Mouse (Mus musculus) kidney, postnatal 0 days (tissue): Measurements from ENCODE around the gene Bbs4. TPM values are rescaled to one million over a fixed set of nuclear protein-coding genes. Genes with fewer than 3 reads are reported as not detected.

Experiments used
- ATAC-seq: fragments of 200-750 bp; cut with Nextera tagmentation; replicated peaks from 2 replicates; pipeline ENCODE4 v1.8.0; 2017; ENCODE audit warnings: low read depth, moderate number of reproducible peaks, moderate TSS enrichment, moderate library complexity; ENCODE audit not compliant: low FRiP score
- DNase-seq: peaks from one replicate; pipeline ENCODE4 v3.0.0-alpha.2; 2016; ENCODE audit warnings: low spot score
- H3K27ac ChIP-seq: fragments of 300-500 bp; sonication (generic); 2 replicates; pipeline ENCODE4 v1.5.1; 2014; ENCODE audit warnings: mild to moderate bottlenecking
- H3K27me3 ChIP-seq: fragments of 300-500 bp; sonication (generic); 2 replicates; pipeline ENCODE4 v1.6.1; 2014; ENCODE audit warnings: low read length, mixed read lengths; ENCODE audit not compliant: insufficient read depth
- H3K36me3 ChIP-seq: fragments of 300-500 bp; sonication (generic); 2 replicates; pipeline ENCODE4 v1.6.1; 2014; ENCODE audit warnings: low read length, mixed read lengths; ENCODE audit not compliant: insufficient read depth
- H3K4me1 ChIP-seq: fragments of 300-500 bp; sonication (generic); replicated peaks from 2 replicates; pipeline ENCODE4 v1.6.1; 2014; ENCODE audit warnings: antibody characterized with exemption, low read length, mixed read lengths; ENCODE audit not compliant: insufficient read depth
- H3K4me2 ChIP-seq: fragments of 300-500 bp; sonication (generic); 2 replicates; pipeline ENCODE4 v1.6.1; 2014; ENCODE audit warnings: mild to moderate bottlenecking, low read length, moderate library complexity, mixed read lengths
- H3K4me3 ChIP-seq: fragments of 300-500 bp; sonication (generic); replicated peaks from 2 replicates; pipeline ENCODE4 v1.5.1; 2014; ENCODE audit warnings: low read depth, low read length
- H3K9ac ChIP-seq: fragments of 300-500 bp; sonication (generic); 2 replicates; pipeline ENCODE4 v1.6.1; 2014; ENCODE audit warnings: low read depth, low read length
- H3K9me3 ChIP-seq: fragments of 300-500 bp; sonication (generic); replicated peaks from 2 replicates; pipeline ENCODE4 v1.6.1; 2016; ENCODE audit warnings: low read length, inconsistent platforms, mixed read lengths
- CTCF ChIP-seq: IDR thresholded peaks from 2 replicates; pipeline ENCODE4 v1.5.1; 2016; ENCODE audit warnings: antibody characterized with exemption, low read depth, mild to moderate bottlenecking, moderate library complexity
- WGBS: fragments of 180-500 bp; shearing (Covaris S2); extraction: QIAGEN DNeasy Blood & Tissue Kit; methylation state at CpG from one replicate; pipeline ENCODE4 v1.1.7; 2014; 5-methylcytosine and 5-hydroxymethylcytosine counted together
- polyA plus RNA-seq: library from polyadenylated mRNA; unstranded; fragments of >200 nt; fragmentation: Nextera tagmentation; extraction: Ambion mirVana; gene quantifications from 2 replicates; pipeline ENCODE4 v1.2.1, GENCODE M21; 2015

Gene Bbs4
- polyA plus RNA-seq, 1 experiment from 2014 or later: 15.1 TPM

DNA sequence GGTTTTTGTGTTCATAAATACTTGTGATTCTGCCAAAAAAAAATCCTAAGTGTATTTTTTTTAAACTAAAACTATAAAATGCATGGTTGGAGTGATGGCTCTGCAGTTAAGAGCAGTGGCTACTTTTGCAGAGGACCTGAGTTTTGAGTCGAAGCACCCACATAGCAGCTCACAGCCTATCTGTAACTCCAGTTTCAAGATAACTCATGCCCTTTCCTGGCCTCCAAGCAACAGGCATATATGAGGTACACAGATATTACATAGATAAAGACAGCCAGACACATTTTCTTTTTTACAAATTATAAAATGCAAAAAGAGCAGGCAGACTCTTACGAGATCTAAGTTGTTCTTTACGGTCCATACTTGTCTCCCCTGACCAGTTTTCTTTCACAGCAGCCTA is 16.8 kb downstream of the Bbs4 start:
- Histone ChIP-seq H3K9ac (no peak overlapping the region), H3K4me2 (no peak overlapping the region), H3K9me3 (no peaks in the 10 kb centered on the region), H3K36me3 (peaks cover 21% of the 10 kb centered on the region), H3K27me3 (no peaks in the 10 kb centered on the region), H3K4me1 (no peaks in the 10 kb centered on the region), H3K4me3 (no peak overlapping the region), H3K27ac (no peak overlapping the region)
- TF ChIP-seq CTCF: no peak
- no peak for DNase-seq
- 93% methylated on average over 3 of the region's 3 CpGs for WGBS
- no peak for ATAC-seq

DNA sequence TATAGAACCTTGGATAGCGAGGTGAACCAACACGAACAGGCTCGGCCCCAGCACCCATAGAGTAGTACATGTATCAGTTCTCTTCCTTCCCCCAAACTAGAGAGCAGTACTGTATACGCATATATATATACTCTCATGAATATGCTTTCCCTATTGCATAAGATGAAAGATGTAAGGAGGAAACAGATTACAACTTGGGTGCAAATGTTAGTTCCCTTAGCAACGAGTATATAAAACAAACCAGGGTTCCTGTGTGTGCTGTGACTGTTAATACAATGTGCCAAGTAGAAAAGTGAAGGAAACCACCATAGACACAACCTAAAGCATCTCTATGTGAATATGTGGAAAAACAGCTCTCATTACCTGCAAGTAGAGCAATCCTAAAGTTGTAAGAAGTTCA is 23.3 kb downstream of the Bbs4 start:
- Histone ChIP-seq H3K4me1 (no peaks in the 10 kb centered on the region), H3K36me3 (peaks cover 15% of the 10 kb centered on the region), H3K27me3 (no peaks in the 10 kb centered on the region), H3K27ac (no peak overlapping the region), H3K9ac (no peak overlapping the region), H3K9me3 (no peaks in the 10 kb centered on the region), H3K4me3 (no peak overlapping the region), H3K4me2 (no peak overlapping the region)
- WGBS: 95% methylated on average over 5 of the region's 5 CpGs
- ATAC-seq (no peak), DNase-seq (no peak)
- TF ChIP-seq CTCF: no peak

DNA sequence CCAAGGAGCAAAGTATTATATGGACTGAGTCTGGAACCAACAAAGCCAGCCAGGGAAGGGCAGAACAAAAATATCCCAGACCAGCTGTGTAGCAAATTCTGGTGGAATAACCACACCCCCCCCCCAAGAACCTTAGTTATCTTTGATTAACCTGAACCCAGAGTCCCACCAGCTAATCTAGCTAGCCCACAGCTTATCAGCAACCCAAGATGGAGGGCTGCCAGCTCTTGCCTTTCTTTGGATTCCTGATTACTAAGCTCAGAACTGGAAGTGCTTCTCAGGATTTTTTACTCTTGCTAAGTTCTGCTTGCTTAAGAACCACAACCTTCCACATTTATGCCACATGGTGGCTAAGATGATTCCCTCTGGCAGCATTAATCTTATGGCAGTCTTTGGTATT is 29.0 kb downstream of the Bbs4 start:
- Histone ChIP-seq H3K27ac (no peak overlapping the region), H3K4me3 (no peak overlapping the region), H3K4me1 (no peaks in the 10 kb centered on the region), H3K36me3 (peaks cover 25% of the 10 kb centered on the region), H3K4me2 (no peak overlapping the region), H3K9me3 (no peaks in the 10 kb centered on the region), H3K27me3 (no peaks in the 10 kb centered on the region), H3K9ac (no peak overlapping the region)
- no peak for DNase-seq
- no peak for TF ChIP-seq CTCF
- no peak for ATAC-seq

DNA sequence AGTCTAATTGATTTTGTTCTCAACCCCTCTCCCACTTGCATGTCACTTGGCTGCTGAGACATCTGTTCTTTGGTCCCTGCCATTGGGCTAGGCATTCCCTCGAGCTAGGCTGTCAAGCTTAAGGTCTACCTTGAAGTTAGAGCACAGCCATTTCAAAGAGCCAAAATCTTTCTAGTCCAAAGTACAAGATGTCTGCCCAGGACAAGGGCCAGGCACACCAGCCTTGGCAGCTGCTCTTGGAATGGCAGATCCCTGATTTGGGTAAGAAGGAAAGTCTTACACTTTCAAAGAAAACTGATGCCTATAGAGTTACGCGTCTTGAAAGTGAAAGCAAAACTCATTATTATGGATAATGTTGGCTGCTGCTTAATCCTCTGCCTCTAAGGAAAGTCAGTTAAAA is 37.1 kb downstream of the Bbs4 start:
- Histone ChIP-seq H3K9me3 (no peaks in the 10 kb centered on the region), H3K27ac (no peak overlapping the region), H3K4me3 (no peak overlapping the region), H3K27me3 (no peaks in the 10 kb centered on the region), H3K4me1 (no peaks in the 10 kb centered on the region), H3K4me2 (no peak overlapping the region), H3K36me3 (peaks cover 19% of the 10 kb centered on the region), H3K9ac (no peak overlapping the region)
- TF ChIP-seq CTCF: no peak
- 85% methylated on average over 3 of the region's 3 CpGs for WGBS
- DNase-seq (no peak), ATAC-seq (no peak)

DNA sequence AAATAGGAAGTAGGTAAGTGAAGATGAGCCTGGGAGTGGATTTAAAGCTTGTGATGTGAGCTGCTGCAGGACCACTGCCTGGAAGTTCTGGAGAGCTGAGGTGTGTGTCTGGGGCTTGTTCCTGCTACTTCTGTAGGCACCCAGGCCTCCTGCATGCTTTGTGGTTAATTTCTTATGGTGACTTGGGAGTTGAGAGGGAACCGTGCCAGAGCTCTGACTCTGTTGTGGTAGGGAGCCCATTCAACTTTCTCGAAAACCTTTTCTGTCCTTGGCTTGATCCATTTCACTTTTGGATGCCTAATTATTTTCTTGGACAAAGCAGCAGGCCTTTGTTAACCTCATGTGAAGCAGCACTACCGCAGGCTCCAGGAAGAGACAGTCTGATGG is 42.0 kb downstream of the Bbs4 start:
- H3K9me3 ChIP-seq: no peaks in the 10 kb centered on the region
- no peaks in the 10 kb centered on the region for H3K4me1 ChIP-seq
- H3K4me2 ChIP-seq: no peak overlapping the region
- 87% methylated on average over 3 of the region's 3 CpGs for WGBS
- no peak overlapping the region for H3K4me3 ChIP-seq
- DNase-seq (no peak), ATAC-seq (no peak)
- H3K27me3 ChIP-seq: no peaks in the 10 kb centered on the region
- TF ChIP-seq CTCF: no peak
- peaks cover 19% of the 10 kb centered on the region for H3K36me3 ChIP-seq
- H3K27ac ChIP-seq: no peak overlapping the region
- no peak overlapping the region for H3K9ac ChIP-seq

DNA sequence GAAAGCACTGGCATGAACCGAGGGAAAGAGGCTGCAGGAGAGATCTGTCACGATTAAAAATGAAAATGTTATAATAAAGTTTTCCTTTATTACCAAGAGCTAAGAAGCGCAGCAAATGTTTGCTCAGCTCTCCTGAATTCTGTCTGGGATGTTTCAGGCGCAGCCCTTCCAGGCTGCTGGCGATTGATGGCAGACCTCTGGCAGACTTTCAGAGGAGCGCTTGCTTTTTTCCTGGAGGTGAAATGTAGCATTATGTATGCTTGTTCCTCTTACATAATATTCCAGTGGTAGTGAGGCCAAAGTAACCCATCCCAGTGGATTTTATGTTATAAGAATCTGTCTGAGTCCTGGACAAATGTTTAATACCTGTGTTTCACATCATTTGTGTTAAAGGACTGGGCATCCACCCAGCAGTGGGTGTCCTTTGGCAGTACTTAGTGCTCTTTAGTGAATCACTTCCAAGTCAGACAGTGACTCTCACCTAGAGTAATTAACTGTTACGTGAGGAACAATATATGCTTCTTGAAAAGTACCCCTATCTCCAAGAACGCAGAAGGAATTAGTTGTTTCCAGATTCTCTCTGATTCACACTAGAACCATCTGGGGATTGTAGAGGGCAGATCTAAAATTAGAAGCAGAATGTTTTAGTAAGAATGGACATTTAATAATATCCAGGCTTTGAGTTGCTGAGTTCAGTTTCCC is 42.6 kb downstream of the Bbs4 start:
- 83% methylated on average over 8 of the region's 8 CpGs for WGBS
- Histone ChIP-seq H3K36me3 (peaks cover 22% of the 10 kb centered on the region), H3K27ac (no peak overlapping the region)

DNA sequence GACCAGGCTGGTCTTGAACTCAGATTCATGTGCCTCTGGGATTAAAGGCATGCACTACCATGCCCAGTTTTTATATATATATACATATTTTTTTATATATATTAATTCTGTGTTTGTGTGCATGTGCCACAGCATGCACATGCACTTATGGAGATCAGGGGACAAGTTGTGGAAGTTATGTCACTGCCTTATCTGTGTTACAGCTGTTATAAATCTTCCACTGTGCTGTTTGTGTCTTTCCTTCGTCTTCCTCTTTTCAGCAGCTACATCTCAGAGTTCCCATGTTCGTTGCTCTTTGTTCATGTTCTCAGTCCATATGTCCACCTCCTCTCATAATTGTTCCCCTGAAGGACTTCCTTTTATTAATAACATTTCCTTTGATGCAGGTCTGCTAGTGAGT is 45.4 kb downstream of the Bbs4 start:
- Histone ChIP-seq H3K9ac (no peak overlapping the region), H3K27me3 (no peaks in the 10 kb centered on the region), H3K4me3 (no peak overlapping the region), H3K36me3 (peaks cover 19% of the 10 kb centered on the region; the same call in 1 of the 2 replicates), H3K9me3 (no peaks in the 10 kb centered on the region), H3K27ac (no peak overlapping the region), H3K4me2 (no peak overlapping the region), H3K4me1 (no peaks in the 10 kb centered on the region)
- no peak for TF ChIP-seq CTCF
- no peak for ATAC-seq
- no peak for DNase-seq
- 67% methylated on average over 2 of the region's 2 CpGs for WGBS

More for the DNA sequence above, 42.6 kb downstream of the Bbs4 start:
- Histone ChIP-seq H3K9ac (no peak overlapping the region), H3K4me3 (no peak overlapping the region), H3K4me1 (no peaks in the 10 kb centered on the region), H3K27me3 (no peaks in the 10 kb centered on the region), H3K4me2 (no peak overlapping the region), H3K9me3 (no peaks in the 10 kb centered on the region)
- ATAC-seq: no peak
- DNase-seq: no peak
- no peak for TF ChIP-seq CTCF
